Mouse (Mus musculus) CH12.LX (cell line): ENCODE results near the gene Cox18.
"Not testable (repeated sequence)": the region's sequence is repeated elsewhere in the genome, so short reads cannot be mapped to it uniquely, and the experiment has no call there.

Experiments
- CTCF ChIP-seq, 2 experiments: IDR thresholded peaks in 1 of 2; conservative IDR thresholded peaks in 1 of 2; 2 replicates each; pipeline ENCODE4 v1.5.1; 2011 to 2012; ENCODE audit warnings: low read depth in 2 of 2, low read length in 2 of 2, improper control_type of control experiment in 1 of 2, inconsistent platforms in 1 of 2, mild to moderate bottlenecking in 1 of 2, moderate library complexity in 1 of 2
- JUN ChIP-seq: IDR thresholded peaks from 2 replicates; pipeline ENCODE4 v1.6.1; 2011; ENCODE audit warnings: low read depth, mild to moderate bottlenecking, low read length, improper control_type of control experiment, moderate library complexity; ENCODE audit not compliant: insufficient read depth
- MAX ChIP-seq: IDR thresholded peaks from 2 replicates; pipeline ENCODE4 v1.6.1; 2011; ENCODE audit warnings: low read length, improper control_type of control experiment
- MYC ChIP-seq: IDR thresholded peaks from 2 replicates; pipeline ENCODE4 v1.6.1; 2011; ENCODE audit warnings: low read depth, mild to moderate bottlenecking, improper control_type of control experiment, low read length
- POLR2A ChIP-seq: IDR thresholded peaks from 2 replicates; pipeline ENCODE4 v1.6.1; 2011; ENCODE audit warnings: low read depth, mild to moderate bottlenecking, improper control_type of control experiment, low read length
- RCOR1 ChIP-seq: conservative IDR thresholded peaks from 2 replicates; pipeline ENCODE4 v1.6.1; 2012; ENCODE audit warnings: low read depth, mild to moderate bottlenecking, inconsistent platforms, low read length, improper control_type of control experiment
- SIN3A ChIP-seq: IDR thresholded peaks from 2 replicates; pipeline ENCODE4 v1.6.1; 2012; ENCODE audit warnings: low read length, improper control_type of control experiment, inconsistent platforms
- TCF12 ChIP-seq: IDR thresholded peaks from 2 replicates; pipeline ENCODE4 v1.6.1; 2014; ENCODE audit warnings: low read depth, mild to moderate bottlenecking, inconsistent platforms, low read length, improper control_type of control experiment
- USF1 ChIP-seq: IDR thresholded peaks from 2 replicates; pipeline ENCODE4 v1.6.1; 2014; ENCODE audit warnings: low read depth, mild to moderate bottlenecking, inconsistent platforms, low read length, improper control_type of control experiment
- ZMIZ1 ChIP-seq: IDR thresholded peaks from 2 replicates; pipeline ENCODE4 v1.6.1; 2012; ENCODE audit warnings: low read depth, mild to moderate bottlenecking, inconsistent platforms, low read length, improper control_type of control experiment

DNA sequence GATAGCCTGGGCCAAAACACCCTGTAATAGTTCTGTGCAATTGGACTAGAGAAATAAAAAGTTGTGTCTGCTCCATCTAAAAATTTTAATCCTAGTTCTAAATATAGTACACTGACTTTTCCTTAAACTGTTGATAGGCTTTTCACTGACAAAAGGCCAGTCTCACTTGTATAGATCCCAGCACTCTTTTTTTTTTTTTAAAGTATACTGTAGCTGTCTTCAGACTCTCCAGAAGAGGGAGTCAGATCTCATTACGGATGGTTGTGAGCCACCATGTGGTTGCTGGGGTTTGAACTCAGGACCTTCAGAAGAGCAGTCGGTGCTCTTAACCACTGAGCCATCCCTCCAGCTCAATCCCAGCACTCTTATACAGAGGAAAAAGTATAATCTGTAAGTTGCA, 38.4 kb upstream of the Cox18 start:
- not testable (repeated sequence) for TF ChIP-seq POLR2A, USF1, JUN, RCOR1, TCF12, MYC, MAX, SIN3A, ZMIZ1
- peak in 1 of 2 experiments; percentile 22; a peak in 2 of 4 replicates for TF ChIP-seq CTCF (conservative IDR thresholded peaks at IDR 0.05 in 1 of 2, IDR thresholded peaks at IDR 0.05 in 1 of 2; ENCODE audit: low read depth in 2 of 2, low read length in 2 of 2)
